Mouse (Mus musculus) embryo, embryonic 10 days (tissue): ENCODE data around the gene Rdh5.
A peak's percentile ranks its signal among the peaks of the same experiment; 100 is the strongest.

Experiments
- DNase-seq: peaks from one replicate; pipeline ENCODE4 v3.0.0-alpha.2; 2015; ENCODE audit warnings: low spot score

Gene Rdh5

GRCm38 (mm10) chr10:128929638-128930378 is 7.1 kb upstream of the Rdh5 start:
- DNase-seq: no peak

GRCm38 (mm10) chr10:128928356-128928755 is 5.7 kb upstream of the Rdh5 start:
- no peak for DNase-seq

- no peak for DNase-seq
Observed at GRCm38 (mm10) chr10:128923935-128924334, 1.2 kb upstream of the Rdh5 start, which contains the start of gene Bloc1s1. Gene Bloc1s1, minus strand, starts transcription at chr10:128924035.

- peak; percentile 85 for DNase-seq
Observed at GRCm38 (mm10) chr10:128923013-128923691, 464 bp upstream of the Rdh5 start.

GRCm38 (mm10) chr10:128921883-128922821 is 536 bp downstream of the Rdh5 start:
- DNase-seq: no peak

DNA sequence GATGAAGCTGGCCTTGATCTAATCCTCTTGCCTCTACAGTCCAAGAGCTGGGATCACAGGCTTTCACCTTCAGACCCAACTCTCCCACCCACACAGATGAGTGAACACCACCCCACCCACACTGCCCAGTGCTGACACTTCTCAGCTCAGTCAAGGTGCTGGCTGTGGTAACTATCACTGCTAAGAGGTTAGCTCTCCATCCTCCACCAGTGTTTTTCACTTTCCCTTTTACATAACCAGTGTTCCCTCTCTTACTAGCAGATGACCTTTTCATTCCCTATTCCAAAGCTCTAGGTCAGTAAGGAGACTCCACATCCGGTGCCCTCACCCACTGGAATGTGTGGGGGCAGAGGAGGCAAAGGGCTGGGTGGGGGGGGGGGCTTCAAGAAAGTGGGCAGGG is 1.4 kb downstream of the Rdh5 start:
- DNase-seq: no peak

DNA sequence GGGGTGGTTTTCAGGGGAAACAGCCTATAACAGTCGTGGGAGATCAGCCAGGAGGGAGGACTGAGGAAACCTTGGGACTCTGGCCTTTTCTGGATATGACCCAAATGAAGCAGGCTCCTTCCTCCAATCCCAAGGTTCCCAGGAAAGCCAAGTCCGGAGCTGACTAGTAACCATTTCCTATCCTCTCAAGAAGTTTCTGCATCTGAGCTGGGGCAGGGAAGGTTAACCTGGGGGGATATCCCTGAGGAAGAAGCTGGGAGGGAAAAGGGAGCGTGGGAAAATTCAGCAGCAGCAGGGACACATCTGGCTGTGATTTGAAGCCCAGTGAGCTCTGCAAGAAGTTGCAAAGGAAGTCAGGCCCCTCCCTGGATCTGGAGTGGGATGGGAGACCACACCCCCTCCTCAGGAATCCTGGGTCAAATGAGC is 1.9 kb downstream of the Rdh5 start:
- DNase-seq: no peak

- no peak for DNase-seq
Observed at GRCm38 (mm10) chr10:128919966-128920365, 2.7 kb downstream of the Rdh5 start.

DNA sequence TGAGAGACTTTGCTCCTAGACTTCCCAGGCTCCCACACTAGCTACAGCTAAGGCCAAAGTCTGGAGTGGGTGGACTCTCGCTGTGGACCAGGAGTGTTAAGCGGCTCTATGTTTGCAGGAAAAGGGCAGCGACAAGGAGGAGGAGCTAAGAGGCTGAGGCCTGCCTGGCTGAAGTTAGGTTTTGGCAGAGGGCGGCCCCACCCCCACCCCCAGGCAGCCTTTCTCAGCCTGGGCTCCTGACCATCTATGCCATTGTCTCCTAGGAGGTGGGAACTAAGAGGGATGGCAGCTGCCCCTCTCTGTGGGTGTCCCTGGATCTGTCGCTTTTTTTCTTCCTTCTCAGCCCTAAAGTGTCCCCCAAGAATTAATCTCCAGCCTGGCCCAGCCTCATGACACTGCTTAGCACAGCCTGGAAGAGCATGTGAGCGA is 3.5 kb downstream of the Rdh5 start:
- peak; percentile 27 for DNase-seq

- no peak for DNase-seq
Observed at GRCm38 (mm10) chr10:128918246-128918645, 4.4 kb downstream of the Rdh5 start.

GRCm38 (mm10) chr10:128917400-128917799 is 5.3 kb downstream of the Rdh5 start:
- DNase-seq: no peak

DNA sequence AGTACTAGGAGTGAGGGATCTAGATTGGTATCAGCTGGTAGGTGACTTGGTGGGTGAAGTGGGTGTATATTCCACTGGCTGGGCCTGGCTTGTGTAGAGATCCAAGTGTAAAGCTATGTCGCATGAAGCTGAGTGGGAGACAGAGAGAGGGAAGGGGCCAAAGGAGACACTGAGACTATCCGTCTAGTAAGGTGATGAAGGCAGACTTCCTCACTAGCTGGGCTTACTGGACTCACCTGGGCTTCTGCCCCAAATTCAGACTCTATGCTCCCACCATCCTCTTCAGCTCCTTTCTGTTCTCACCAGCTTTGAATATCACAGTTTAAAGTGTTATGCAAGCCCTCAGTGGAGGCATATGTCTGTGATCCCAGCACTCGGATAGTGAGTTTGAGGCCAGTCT is 6.0 kb downstream of the Rdh5 start:
- DNase-seq: no peak

GRCm38 (mm10) chr10:128915550-128915949 is 7.1 kb downstream of the Rdh5 start:
- DNase-seq: no peak

DNA sequence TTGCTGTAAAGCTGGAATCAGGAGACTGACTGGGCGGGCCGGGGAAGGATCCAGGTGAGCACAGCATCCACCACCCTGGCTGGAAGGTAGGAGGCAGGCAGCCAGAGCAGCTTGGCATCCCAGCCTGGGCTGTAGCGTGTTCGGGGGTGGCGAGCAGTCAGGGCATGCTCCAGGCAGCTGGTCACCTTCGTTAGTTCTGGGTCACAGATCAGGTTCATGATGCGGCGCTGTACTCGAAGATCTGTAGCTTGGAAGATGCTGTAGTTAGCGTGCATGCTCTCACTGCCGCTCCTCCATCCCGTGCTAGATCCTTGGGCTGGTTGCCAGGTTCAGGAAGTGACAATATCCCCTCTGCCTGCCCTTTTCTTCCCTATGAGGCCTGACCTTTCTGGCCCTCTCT is 9.0 kb downstream of the Rdh5 start:
- DNase-seq: no peak

DNA sequence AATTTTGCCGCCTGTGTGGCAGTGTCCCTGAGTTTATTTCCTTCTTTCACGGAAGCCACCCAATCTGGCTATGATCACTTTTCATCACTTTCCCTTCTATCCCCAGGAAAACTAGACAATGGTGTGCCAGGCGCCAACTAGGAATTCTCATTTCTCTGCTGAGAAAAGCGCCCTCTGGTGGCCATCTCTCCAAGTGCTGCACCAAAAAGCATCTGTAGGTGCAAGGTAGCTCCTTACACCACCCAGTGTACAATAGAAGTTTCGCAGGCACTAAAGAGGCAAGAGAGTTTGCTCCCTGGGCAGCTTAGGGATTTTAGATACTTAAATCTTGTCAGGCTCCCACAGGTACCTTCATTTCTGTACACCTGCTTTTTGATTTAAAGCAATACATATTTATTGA is 9.5 kb downstream of the Rdh5 start:
- DNase-seq: peak; percentile 90

DNA sequence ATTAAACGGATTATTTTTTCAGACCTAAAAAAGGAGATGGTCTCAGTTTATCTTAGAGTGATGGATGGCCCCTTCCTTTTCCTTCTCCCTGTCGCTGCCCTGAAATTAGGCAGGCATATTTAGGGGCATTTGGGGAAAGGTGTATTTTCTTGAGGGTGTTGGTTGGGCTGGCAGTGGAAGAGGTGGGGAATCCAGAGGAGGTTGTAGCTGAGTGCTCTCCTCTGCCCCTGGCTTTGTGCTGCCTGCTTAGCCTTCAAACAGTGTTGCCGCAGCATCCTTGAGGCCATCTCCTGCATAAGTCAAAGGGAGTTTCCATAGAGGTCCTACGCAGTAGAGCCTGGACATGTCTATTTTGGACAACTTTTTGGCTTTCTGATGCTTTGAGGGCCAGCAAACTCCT is 9.9 kb downstream of the Rdh5 start:
- no peak for DNase-seq

DNA sequence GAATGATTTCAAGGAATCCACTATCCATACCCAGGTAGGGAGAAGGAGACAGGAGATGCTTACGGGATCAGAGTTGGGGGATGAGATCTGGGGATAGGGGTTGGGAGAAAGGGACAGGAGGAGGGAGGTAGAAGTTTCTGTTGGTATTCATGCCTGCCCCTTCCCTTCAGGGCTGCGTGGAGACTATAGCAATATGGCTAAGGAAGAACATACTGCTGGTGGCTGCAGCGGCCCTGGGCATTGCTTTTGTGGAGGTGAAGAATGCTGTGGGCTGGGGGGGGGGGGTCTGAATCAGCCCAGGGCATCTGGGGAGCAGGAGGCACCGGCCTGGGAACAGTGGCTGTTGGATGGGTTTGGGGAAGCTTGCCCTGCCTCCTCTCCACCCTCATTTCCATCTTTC is 10.4 kb downstream of the Rdh5 start:
- no peak for DNase-seq

DNA sequence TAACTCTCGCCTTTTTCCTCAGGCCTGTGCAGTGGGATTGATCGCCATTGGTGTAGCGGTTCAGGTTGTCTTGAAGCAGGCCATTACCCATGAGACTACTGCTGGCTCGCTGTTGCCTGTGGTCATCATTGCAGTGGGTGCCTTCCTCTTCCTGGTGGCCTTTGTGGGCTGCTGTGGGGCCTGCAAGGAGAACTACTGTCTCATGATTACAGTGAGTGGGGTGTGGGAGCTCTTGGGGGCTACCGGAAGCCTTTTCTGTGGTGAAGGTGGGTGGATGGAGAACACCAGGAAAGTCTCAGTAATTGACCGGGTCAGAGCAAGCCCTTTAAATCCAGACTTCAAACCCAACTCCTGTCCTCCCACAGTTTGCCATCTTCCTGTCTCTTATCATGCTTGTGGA is 11.3 kb downstream of the Rdh5 start:
- no peak for DNase-seq

- DNase-seq: peak; percentile 61
Observed at GRCm38 (mm10) chr10:128910066-128910841, 12.4 kb downstream of the Rdh5 start.

DNA sequence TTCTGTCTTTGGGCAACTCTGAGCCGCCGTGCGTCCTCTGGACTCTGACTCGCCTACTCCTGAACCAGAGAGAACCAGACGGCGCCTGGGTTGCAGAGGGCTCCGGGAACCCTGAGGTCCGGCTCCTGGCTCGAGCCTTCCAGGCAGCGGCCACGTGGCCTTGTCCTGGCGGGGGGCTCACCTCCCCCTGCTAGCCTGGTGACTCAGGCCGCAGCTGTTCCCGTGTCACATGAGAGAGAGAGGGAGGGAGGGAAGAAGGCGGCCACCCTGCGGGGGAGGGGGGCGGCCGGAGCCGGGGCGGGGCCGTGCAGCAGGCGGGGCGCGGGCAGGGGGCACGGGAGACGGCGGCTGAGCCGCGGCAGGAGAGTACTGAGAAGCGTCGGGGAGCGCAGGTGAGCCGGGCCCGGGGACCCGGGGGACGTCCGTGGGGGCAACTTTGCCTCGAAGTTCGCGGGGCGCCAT is 13.1 kb downstream of the Rdh5 start:
- peak; percentile 91 for DNase-seq

DNA sequence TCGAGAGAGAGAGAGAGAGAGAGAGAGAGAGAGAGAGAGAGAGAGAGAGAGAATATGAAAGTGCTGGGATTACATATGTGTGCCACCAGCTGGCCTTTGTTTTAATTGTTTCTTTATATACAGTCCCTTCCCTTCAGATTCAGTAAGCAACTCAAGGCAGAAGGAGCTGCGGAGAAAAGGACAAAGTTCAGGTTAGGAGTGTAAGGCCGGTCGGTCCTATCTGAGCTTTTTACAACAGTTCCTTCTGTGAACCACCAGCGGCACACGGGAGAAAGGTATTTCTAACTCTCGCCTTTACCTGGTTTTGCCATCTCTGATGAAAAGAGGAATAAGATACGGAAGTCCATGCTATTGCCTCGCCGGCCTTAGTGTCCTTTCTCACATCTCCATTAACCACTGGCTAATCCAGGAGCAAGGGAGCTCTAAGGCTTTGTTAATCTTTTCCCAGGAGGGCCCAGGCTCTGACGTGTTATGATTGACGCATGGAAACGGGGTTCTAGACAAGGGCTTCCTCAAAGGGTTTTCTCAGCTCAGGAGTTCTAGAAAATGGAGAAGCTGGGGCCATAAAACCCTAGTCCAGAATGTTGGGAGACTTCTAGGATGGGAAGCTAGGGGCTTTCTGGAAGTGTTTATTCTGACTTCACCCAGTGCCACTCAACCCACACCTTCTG is 13.8 kb downstream of the Rdh5 start:
- no peak for DNase-seq
